Mouse (Mus musculus): ENCODE results near the gene Gm49661. TPM values are rescaled to one million over a fixed set of nuclear protein-coding genes. Genes with fewer than 3 reads are reported as not detected.

Gene Gm49661
- polyA plus RNA-seq, 1 experiment from 2014 or later, result not detected

GRCm38 (mm10) chr8:84996978-84997377 lies 27.7 kb upstream of the Gm49661 start:
- Histone ChIP-seq H3K9me3 (ENCODE audit: control insufficient read depth, low read length) (no peaks in the 10 kb centered on the region), H3K9ac (no peak overlapping the region), H3K27ac (no peak overlapping the region), H3K4me1 (replicated peaks; ENCODE audit: control insufficient read depth, insufficient read depth, low read length) (no peaks in the 10 kb centered on the region; the same call in 1 of the 2 replicates), H3K36me3 (replicated peaks; ENCODE audit: control insufficient read depth, insufficient read depth) (peaks cover 11% of the 10 kb centered on the region; the same call in 1 of the 2 replicates), H3K27me3 (ENCODE audit: control insufficient read depth, insufficient read depth, low read length) (no peaks in the 10 kb centered on the region; the same call in 1 of the 2 replicates), H3K4me3 (replicated peaks; ENCODE audit: low read length) (no peak overlapping the region), H3K4me2 (replicated peaks) (no peak overlapping the region)
- 77% methylated on average over 5 of the region's 5 CpGs for WGBS
- no peak for ATAC-seq (ENCODE audit: low FRiP score)
- no peak for DNase-seq (ENCODE audit: low spot score)

GRCm38 (mm10) chr8:84995680-84996079 lies 26.4 kb upstream of the Gm49661 start:
- Histone ChIP-seq H3K9ac (no peak overlapping the region), H3K36me3 (replicated peaks; ENCODE audit: control insufficient read depth, insufficient read depth) (peaks cover 11% of the 10 kb centered on the region; the same call in 1 of the 2 replicates), H3K4me2 (replicated peaks) (no peak overlapping the region), H3K27ac (no peak overlapping the region), H3K4me3 (replicated peaks; ENCODE audit: low read length) (no peak overlapping the region), H3K4me1 (replicated peaks; ENCODE audit: control insufficient read depth, insufficient read depth, low read length) (peaks cover 6% of the 10 kb centered on the region; the same call in 1 of the 2 replicates), H3K9me3 (ENCODE audit: control insufficient read depth, low read length) (no peaks in the 10 kb centered on the region), H3K27me3 (ENCODE audit: control insufficient read depth, insufficient read depth, low read length) (no peaks in the 10 kb centered on the region; the same call in 1 of the 2 replicates)
- WGBS, result 20% methylated on average over 25 of the region's 25 CpGs
- ATAC-seq (ENCODE audit: low FRiP score), result no peak
- no peak for DNase-seq (ENCODE audit: low spot score)

GRCm38 (mm10) chr8:84994375-84994774 lies 25.1 kb upstream of the Gm49661 start:
- H3K4me3 ChIP-seq (replicated peaks; ENCODE audit: low read length), result no peak overlapping the region
- no peaks in the 10 kb centered on the region for H3K9me3 ChIP-seq (ENCODE audit: control insufficient read depth, low read length)
- no peak overlapping the region for H3K27ac ChIP-seq
- H3K36me3 ChIP-seq (replicated peaks; ENCODE audit: control insufficient read depth, insufficient read depth), result peaks cover 11% of the 10 kb centered on the region; the same call in 1 of the 2 replicates
- H3K4me2 ChIP-seq (replicated peaks), result no peak overlapping the region
- no peak overlapping the region for H3K9ac ChIP-seq
- DNase-seq (ENCODE audit: low spot score), result no peak
- 97% methylated on average over 9 of the region's 9 CpGs for WGBS
- no peak for ATAC-seq (ENCODE audit: low FRiP score)
- peaks cover 11% of the 10 kb centered on the region for H3K4me1 ChIP-seq (replicated peaks; ENCODE audit: control insufficient read depth, insufficient read depth, low read length)
- no peaks in the 10 kb centered on the region; the same call in 1 of the 2 replicates for H3K27me3 ChIP-seq (ENCODE audit: control insufficient read depth, insufficient read depth, low read length)

- Histone ChIP-seq H3K27me3 (ENCODE audit: control insufficient read depth, insufficient read depth, low read length) (peaks cover 14% of the 10 kb centered on the region; the same call in 1 of the 2 replicates), H3K27ac (peak overlapping the region; percentile 64; the same call in 1 of the 2 replicates), H3K4me2 (replicated peaks) (peak overlapping the region; percentile 79), H3K4me3 (replicated peaks; ENCODE audit: low read length) (peak overlapping the region; percentile 60), H3K9me3 (ENCODE audit: control insufficient read depth, low read length) (no peaks in the 10 kb centered on the region), H3K9ac (peak overlapping the region; percentile 73), H3K36me3 (replicated peaks; ENCODE audit: control insufficient read depth, insufficient read depth) (peaks cover 5% of the 10 kb centered on the region; the same call in 1 of the 2 replicates), H3K4me1 (replicated peaks; ENCODE audit: control insufficient read depth, insufficient read depth, low read length) (peaks cover 13% of the 10 kb centered on the region)
- WGBS, result 2% methylated on average over 15 of the region's 15 CpGs
- ATAC-seq (ENCODE audit: low FRiP score), result peak; percentile 36
- DNase-seq (ENCODE audit: low spot score), result no peak
Measured at GRCm38 (mm10) chr8:84990836-84991235, 21.6 kb upstream of the Gm49661 start.

GRCm38 (mm10) chr8:84990349-84990748 lies 21.1 kb upstream of the Gm49661 start, which contains the start of gene Hook2:
TSS of gene Hook2 (plus strand) at chr8:84990603.
- Histone ChIP-seq H3K9ac (peak within 1 kb of the TSS; percentile 73), H3K4me2 (replicated peaks) (peak within 1 kb of the TSS; percentile 79), H3K36me3 (replicated peaks; ENCODE audit: control insufficient read depth, insufficient read depth) (peaks cover 5% of the 10 kb centered on the region; the same call in 1 of the 2 replicates), H3K27ac (peak within 1 kb of the TSS; percentile 77), H3K4me3 (replicated peaks; ENCODE audit: low read length) (peak within 1 kb of the TSS; percentile 60), H3K9me3 (ENCODE audit: control insufficient read depth, low read length) (no peaks in the 10 kb centered on the region), H3K4me1 (replicated peaks; ENCODE audit: control insufficient read depth, insufficient read depth, low read length) (peaks cover 15% of the 10 kb centered on the region), H3K27me3 (ENCODE audit: control insufficient read depth, insufficient read depth, low read length) (peaks cover 14% of the 10 kb centered on the region; the same call in 1 of the 2 replicates)
- DNase-seq (ENCODE audit: low spot score) (peak; percentile 99), ATAC-seq (ENCODE audit: low FRiP score) (peak; percentile 92)
- WGBS, result under 1% methylated on average over 20 of the region's 28 CpGs

GRCm38 (mm10) chr8:84989810-84990209 lies 20.6 kb upstream of the Gm49661 start:
- under 1% methylated on average over 15 of the region's 15 CpGs for WGBS

GRCm38 (mm10) chr8:84989311-84989731 lies 20.1 kb upstream of the Gm49661 start:
- H3K4me1 ChIP-seq (replicated peaks; ENCODE audit: control insufficient read depth, insufficient read depth, low read length), result peaks cover 24% of the 10 kb centered on the region
- 17% methylated on average over 15 of the region's 15 CpGs for WGBS
- H3K27me3 ChIP-seq (ENCODE audit: control insufficient read depth, insufficient read depth, low read length), result peaks cover 20% of the 10 kb centered on the region; the same call in 1 of the 2 replicates
- no peaks in the 10 kb centered on the region for H3K9me3 ChIP-seq (ENCODE audit: control insufficient read depth, low read length)
- peak overlapping the region; percentile 60; the same call in 1 of the 2 replicates for H3K4me3 ChIP-seq (replicated peaks; ENCODE audit: low read length)
- DNase-seq (ENCODE audit: low spot score) (no peak), ATAC-seq (ENCODE audit: low FRiP score) (no peak)
- H3K27ac ChIP-seq, result no peak overlapping the region
- peak overlapping the region; percentile 79 for H3K4me2 ChIP-seq (replicated peaks)
- H3K9ac ChIP-seq, result peak overlapping the region; percentile 73
- no peaks in the 10 kb centered on the region for H3K36me3 ChIP-seq (replicated peaks; ENCODE audit: control insufficient read depth, insufficient read depth)

More at GRCm38 (mm10) chr8:84989810-84990209, 20.6 kb upstream of the Gm49661 start:
- Histone ChIP-seq H3K27ac (peak overlapping the region; percentile 77), H3K4me2 (replicated peaks) (peak overlapping the region; percentile 79), H3K9me3 (ENCODE audit: control insufficient read depth, low read length) (no peaks in the 10 kb centered on the region), H3K9ac (peak overlapping the region; percentile 73), H3K36me3 (replicated peaks; ENCODE audit: control insufficient read depth, insufficient read depth) (peaks cover 2% of the 10 kb centered on the region; the same call in 1 of the 2 replicates), H3K4me3 (replicated peaks; ENCODE audit: low read length) (peak overlapping the region; percentile 60), H3K27me3 (ENCODE audit: control insufficient read depth, insufficient read depth, low read length) (peaks cover 15% of the 10 kb centered on the region; the same call in 1 of the 2 replicates), H3K4me1 (replicated peaks; ENCODE audit: control insufficient read depth, insufficient read depth, low read length) (peaks cover 21% of the 10 kb centered on the region)
- DNase-seq (ENCODE audit: low spot score) (peak; percentile 86), ATAC-seq (ENCODE audit: low FRiP score) (peak; percentile 25)

GRCm38 (mm10) chr8:84987903-84988302 lies 18.7 kb upstream of the Gm49661 start:
- no peaks in the 10 kb centered on the region for H3K36me3 ChIP-seq (replicated peaks; ENCODE audit: control insufficient read depth, insufficient read depth)
- H3K27ac ChIP-seq, result no peak overlapping the region
- DNase-seq (ENCODE audit: low spot score) (no peak), ATAC-seq (ENCODE audit: low FRiP score) (no peak)
- H3K9me3 ChIP-seq (ENCODE audit: control insufficient read depth, low read length), result no peaks in the 10 kb centered on the region
- H3K4me1 ChIP-seq (replicated peaks; ENCODE audit: control insufficient read depth, insufficient read depth, low read length), result peaks cover 24% of the 10 kb centered on the region
- no peak overlapping the region for H3K4me2 ChIP-seq (replicated peaks)
- peaks cover 25% of the 10 kb centered on the region for H3K27me3 ChIP-seq (ENCODE audit: control insufficient read depth, insufficient read depth, low read length)
- H3K9ac ChIP-seq, result no peak overlapping the region
- 69% methylated on average over 2 of the region's 2 CpGs for WGBS
- no peak overlapping the region for H3K4me3 ChIP-seq (replicated peaks; ENCODE audit: low read length)

- ATAC-seq (ENCODE audit: low FRiP score) (no peak), DNase-seq (ENCODE audit: low spot score) (no peak)
Measured at GRCm38 (mm10) chr8:84987388-84987787, 18.2 kb upstream of the Gm49661 start.

More at GRCm38 (mm10) chr8:84987388-84987787, 18.2 kb upstream of the Gm49661 start:
- Histone ChIP-seq H3K27me3 (ENCODE audit: control insufficient read depth, insufficient read depth, low read length) (peaks cover 25% of the 10 kb centered on the region), H3K36me3 (replicated peaks; ENCODE audit: control insufficient read depth, insufficient read depth) (no peaks in the 10 kb centered on the region), H3K4me3 (replicated peaks; ENCODE audit: low read length) (no peak overlapping the region), H3K27ac (no peak overlapping the region), H3K4me1 (replicated peaks; ENCODE audit: control insufficient read depth, insufficient read depth, low read length) (peaks cover 24% of the 10 kb centered on the region), H3K9ac (no peak overlapping the region), H3K9me3 (ENCODE audit: control insufficient read depth, low read length) (no peaks in the 10 kb centered on the region), H3K4me2 (replicated peaks) (no peak overlapping the region)
- 85% methylated on average over 5 of the region's 5 CpGs for WGBS

Measured in hindbrain, embryonic 14.5 days (tissue).